Mouse (Mus musculus) heart, adult 2 months (tissue): Measurements from ENCODE around the gene Dlx5. TPM values are rescaled to one million over a fixed set of nuclear protein-coding genes. Genes with fewer than 3 reads are reported as not detected.

Experiments used
- DNase-seq, 2 experiments: peaks; one replicate each; pipeline ENCODE4 v3.0.0; 2021
- H3K27ac ChIP-seq: fragments of 200-600 bp; 2 replicates; pipeline ENCODE4 v1.8.1; 2022
- H3K27me3 ChIP-seq: fragments of 200-500 bp; 2 replicates; pipeline ENCODE4 v1.6.1; 2012; ENCODE audit warnings: mild to moderate bottlenecking, low read length, inconsistent platforms, mixed read lengths; ENCODE audit not compliant: control insufficient read depth, insufficient read depth
- H3K36me3 ChIP-seq: fragments of 200-500 bp; 2 replicates; pipeline ENCODE4 v1.6.1; 2012; ENCODE audit warnings: low read length, inconsistent platforms; ENCODE audit not compliant: control insufficient read depth, insufficient read depth
- H3K4me1 ChIP-seq: fragments of 200-500 bp; 2 replicates; pipeline ENCODE4 v1.6.1; 2011; ENCODE audit warnings: low read length; ENCODE audit not compliant: control insufficient read depth, insufficient read depth
- H3K4me3 ChIP-seq: fragments of 200-600 bp; 2 replicates; pipeline ENCODE4 v1.8.1; 2022
- H3K79me2 ChIP-seq: fragments of 200-500 bp; replicated peaks from 2 replicates; pipeline ENCODE4 v1.6.1; 2012; ENCODE audit warnings: mild to moderate bottlenecking, inconsistent platforms, low read length, moderate library complexity, mixed read lengths; ENCODE audit not compliant: control insufficient read depth, insufficient read depth
- H3K9ac ChIP-seq: fragments of 200-500 bp; 2 replicates; pipeline ENCODE4 v1.6.1; 2012; ENCODE audit warnings: low read depth, mild to moderate bottlenecking, control low read depth, inconsistent platforms, low read length, mixed read lengths
- CTCF ChIP-seq: fragments of 200-600 bp; IDR thresholded peaks from 2 replicates; pipeline ENCODE4 v1.8.1; 2022; ENCODE audit warnings: antibody characterized with exemption, mild to moderate bottlenecking, moderate library complexity
- EP300 ChIP-seq: fragments of 200-500 bp; IDR thresholded peaks from 2 replicates; pipeline ENCODE4 v1.6.1; 2011; ENCODE audit warnings: low read depth, low read length, control low read depth; ENCODE audit not compliant: insufficient read depth
- POLR2A ChIP-seq: fragments of 200-500 bp; IDR thresholded peaks from 2 replicates; pipeline ENCODE4 v1.6.1; 2011; ENCODE audit warnings: mild to moderate bottlenecking, low read depth, low read length, control low read depth; ENCODE audit not compliant: insufficient read depth
- WGBS: fragments of 180-500 bp; shearing (Covaris S2); methylation state at CpG from one replicate; pipeline ENCODE4 v1.1.7; 2018; 5-methylcytosine and 5-hydroxymethylcytosine counted together
- intact Hi-C: fragments of 180-260 bp; cut with DNase I; formaldehyde crosslinking; loops from one replicate; pipeline ENCODE4 v1.15.1; 2025
- polyA plus RNA-seq: library from polyadenylated mRNA; depleted of rRNA; stranded (reverse); fragments of >200 nt; gene quantifications from 2 replicates; pipeline ENCODE4 v1.2.3, GENCODE M21; 2012; rRNA removed
- total RNA-seq, 2 experiments: library from RNA; stranded (reverse); gene quantifications; 2 replicates each; pipeline ENCODE4 v1.2.3; 2021

Dlx5 gene
- total and polyA plus RNA-seq, 3 experiments = 0.14 to 0.34 TPM; not detected in 1

DNA sequence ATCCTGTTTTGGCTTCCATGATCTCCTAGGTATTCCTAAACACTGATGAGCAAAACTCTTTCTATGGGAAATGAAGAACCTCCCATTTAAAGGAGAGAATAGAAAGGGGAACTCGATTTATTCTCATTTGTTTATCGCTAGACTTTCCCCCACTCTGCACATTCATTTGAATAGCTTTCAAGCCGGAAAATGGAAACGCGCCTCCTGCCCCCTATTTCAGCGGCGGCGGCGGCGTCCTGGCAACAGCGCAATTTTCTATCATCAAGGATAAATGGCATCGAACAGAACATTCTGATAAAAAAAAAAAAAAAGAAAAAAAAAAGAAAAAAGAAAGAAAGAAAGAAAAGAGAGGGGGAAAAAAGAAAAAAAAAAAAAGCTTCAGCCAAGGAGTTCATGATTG, 32.1 kb downstream of the Dlx5 start:
- H3K27ac ChIP-seq = no peak overlapping the region
- intact Hi-C loops = loop anchor here (10.0 kb wide), 1 partner anchor 155 kb away; no protein-coding TSS in a partner anchor
- no peaks in the 10 kb centered on the region for H3K36me3 ChIP-seq
- no peaks in the 10 kb centered on the region for H3K4me1 ChIP-seq
- no peak for DNase-seq
- no peak overlapping the region for H3K4me3 ChIP-seq
- H3K79me2 ChIP-seq = no peaks in the 10 kb centered on the region
- no peak for TF ChIP-seq CTCF
- TF ChIP-seq EP300 = no peak
- no peak for TF ChIP-seq POLR2A
- 13% methylated on average over 12 of the region's 12 CpGs for WGBS
- no peak overlapping the region for H3K9ac ChIP-seq
- peaks cover 7% of the 10 kb centered on the region for H3K27me3 ChIP-seq

GRCm38 (mm10) chr6:6848541-6848940, 33.3 kb downstream of the Dlx5 start:
- Histone ChIP-seq H3K27me3 (peaks cover 4% of the 10 kb centered on the region; the same call in 1 of the 2 replicates), H3K9ac (no peak overlapping the region), H3K4me3 (no peak overlapping the region), H3K79me2 (no peaks in the 10 kb centered on the region), H3K4me1 (no peaks in the 10 kb centered on the region), H3K36me3 (no peaks in the 10 kb centered on the region), H3K27ac (no peak overlapping the region)
- intact Hi-C loops = no loop called here
- no peak for DNase-seq
- 52% methylated on average over 4 of the region's 4 CpGs for WGBS
- TF ChIP-seq EP300 = no peak
- no peak for TF ChIP-seq POLR2A
- no peak for TF ChIP-seq CTCF

- no peak for DNase-seq
- no peak overlapping the region for H3K9ac ChIP-seq
- H3K27ac ChIP-seq = no peak overlapping the region
- no peaks in the 10 kb centered on the region for H3K79me2 ChIP-seq
- intact Hi-C loops = no loop called here
- WGBS = 55% methylated on average over 3 of the region's 3 CpGs
- peaks cover 1% of the 10 kb centered on the region; the same call in 1 of the 2 replicates for H3K4me1 ChIP-seq
- H3K36me3 ChIP-seq = no peaks in the 10 kb centered on the region
- TF ChIP-seq CTCF = no peak
- TF ChIP-seq EP300 = no peak
- TF ChIP-seq POLR2A = no peak
- no peak overlapping the region for H3K4me3 ChIP-seq
- no peaks in the 10 kb centered on the region for H3K27me3 ChIP-seq
These were observed 48.6 kb downstream of the Dlx5 start for GRCm38 (mm10) chr6:6833301-6833700.

DNA sequence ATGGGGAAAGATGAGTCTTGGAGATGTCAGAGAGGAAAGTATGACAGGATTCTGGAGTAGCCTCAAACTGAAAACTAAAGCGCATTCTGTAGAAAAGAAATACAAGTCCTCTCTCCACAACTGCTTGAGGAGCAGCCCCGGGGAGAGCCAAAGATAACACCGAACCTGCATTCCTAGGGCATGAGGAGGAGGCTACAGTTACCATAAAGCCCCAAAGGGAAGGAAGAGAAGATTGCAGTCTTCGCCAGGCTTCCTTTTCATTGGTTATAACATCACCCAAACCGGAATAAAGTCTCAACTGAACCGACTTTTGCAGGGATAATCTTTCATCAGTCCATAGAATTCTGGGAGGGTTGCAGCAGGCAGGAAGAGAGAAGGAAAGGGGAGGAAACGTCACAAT, 51.4 kb downstream of the Dlx5 start:
- intact Hi-C loops = no loop called here
- Histone ChIP-seq H3K36me3 (no peaks in the 10 kb centered on the region), H3K4me1 (peaks cover 1% of the 10 kb centered on the region; the same call in 1 of the 2 replicates), H3K4me3 (peak overlapping the region; percentile 29), H3K27ac (peak overlapping the region; percentile 41), H3K9ac (no peak overlapping the region), H3K79me2 (no peaks in the 10 kb centered on the region), H3K27me3 (no peaks in the 10 kb centered on the region)
- no peak for TF ChIP-seq EP300
- no peak for TF ChIP-seq CTCF
- no peak for TF ChIP-seq POLR2A
- WGBS = 29% methylated on average over 7 of the region's 7 CpGs
- peak in 1 of 2 experiments; percentile 5 for DNase-seq

Other genes starting within 250 kb of the Dlx5 start
- gene Dlx6, start 18.8 kb downstream of the Dlx5 start, total RNA-seq = not detected
- not detected in 2 replicates for gene Dlx6, start 18.8 kb downstream of the Dlx5 start, polyA plus RNA-seq
- 1 to 10 TPM; 4.3 to 4.5 TPM for gene Sdhaf3, start 73.9 kb upstream of the Dlx5 start, total RNA-seq
- 1.1 TPM in 2 replicates for gene Sdhaf3, start 73.9 kb upstream of the Dlx5 start, polyA plus RNA-seq